26 mouse cellular contexts compared by ENCODE assay signal in the genomic region with DNA sequence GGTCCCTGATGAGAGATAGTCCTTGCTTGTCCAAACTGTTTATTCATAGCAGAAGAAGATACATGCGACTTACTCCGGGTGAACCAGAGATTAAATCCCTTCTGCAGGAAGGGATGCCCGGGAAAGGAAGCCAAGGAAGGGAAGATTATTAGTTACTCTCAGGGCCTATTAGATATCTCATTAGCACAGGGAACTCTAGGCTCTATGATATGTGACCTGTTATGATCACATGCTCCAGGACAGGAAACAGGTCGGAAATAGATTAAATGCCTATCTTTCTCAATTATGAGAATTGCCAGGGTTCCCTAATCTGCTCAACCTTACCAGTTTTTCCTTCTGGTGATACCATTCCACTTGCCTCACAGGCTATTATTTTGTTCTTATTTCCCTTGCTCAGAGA. TPM values are rescaled to one million over a fixed set of nuclear protein-coding genes. Genes with fewer than 3 reads are reported as not detected.
DNase-seq lines count a peak whose midpoint lies in the region; ATAC-seq and TF ChIP-seq lines count a peak whose summit lies in the region.
"Had no signal": no experiment of that assay in that cellular context is flagged by ENCODE, and none has a peak within 500 bp of the region (broad histone marks: within the 10 kb centered on the region; RNA-seq: fewer than 3 reads in every experiment).

No protein-coding gene starts in this region.

- peak; percentile 98 for TF ChIP-seq EP300 in MEL (IDR thresholded peaks at IDR 0.05; ENCODE audit: low read depth in 1 of 2, low read length in 2 of 2)

- peak overlapping the region; percentile 81 for H3K27ac ChIP-seq in MEL (ENCODE audit: control insufficient read depth, low read depth, low read length)
- no peak overlapping the region for H3K27ac ChIP-seq in liver, embryonic 13.5 days
- no peak overlapping the region for H3K27ac ChIP-seq in limb, embryonic 10.5 days
- H3K27ac ChIP-seq: embryonic facial prominence, embryonic 15.5 days; forebrain, embryonic 10.5 days; heart, embryonic 13.5 days had no signal

- no peak for TF ChIP-seq POLR2A in MEL (IDR thresholded peaks at IDR 0.05; ENCODE audit: control insufficient read depth in 1 of 2, insufficient read depth in 1 of 2, low read depth in 1 of 2, low read length in 2 of 2, poor library complexity in 1 of 2)

- no peak overlapping the region for H3K4me2 ChIP-seq in liver, embryonic 13.5 days
- H3K4me2 ChIP-seq: embryonic facial prominence, embryonic 15.5 days; heart, embryonic 13.5 days had no signal

- peaks cover 35 to 49% of the 10 kb centered on the region in 2 experiments for H3K4me1 ChIP-seq in MEL (ENCODE audit: control insufficient read depth in 1 of 2, insufficient read depth in 2 of 2, low read length in 2 of 2)
- 0 out of 2 replicates have a peak, but pooled peaks cover 3% of the 10 kb centered on the region for H3K4me1 ChIP-seq in liver, embryonic 13.5 days (replicated peaks)
- no peaks in the 10 kb centered on the region for H3K4me1 ChIP-seq in limb, embryonic 10.5 days
- H3K4me1 ChIP-seq: embryonic facial prominence, embryonic 15.5 days; forebrain, embryonic 10.5 days; heart, embryonic 13.5 days had no signal

- no peaks in the 10 kb centered on the region for H3K79me2 ChIP-seq in MEL (ENCODE audit: control insufficient read depth, insufficient read depth, low read length, poor library complexity)

- 44% methylated on average over 4 of the region's 4 CpGs for WGBS in liver, embryonic 13.5 days (ENCODE audit: insufficient replicate concordance)
- WGBS in limb, embryonic 10.5 days, result 90% methylated on average over 4 of the region's 4 CpGs

- H3K27me3 ChIP-seq in MEL (ENCODE audit: control insufficient read depth in 1 of 2, insufficient read depth in 2 of 2, low read length in 2 of 2), result no peaks in the 10 kb centered on the region
- no peaks in the 10 kb centered on the region for H3K27me3 ChIP-seq in liver, embryonic 13.5 days
- H3K27me3 ChIP-seq in limb, embryonic 10.5 days (ENCODE audit: low read depth, poor library complexity, severe bottlenecking), result peaks cover 68% of the 10 kb centered on the region
- H3K27me3 ChIP-seq: embryonic facial prominence, embryonic 15.5 days; heart, embryonic 13.5 days had no signal

- H3K9ac ChIP-seq in MEL (ENCODE audit: control insufficient read depth, low read depth, low read length, poor library complexity, severe bottlenecking), result no peak overlapping the region
- H3K9ac ChIP-seq in liver, embryonic 13.5 days, result no peak overlapping the region
- H3K9ac ChIP-seq: embryonic facial prominence, embryonic 15.5 days; heart, embryonic 13.5 days had no signal

- peak; percentile 67 for ATAC-seq in liver, embryonic 13.5 days (ENCODE audit: low read depth)
- peak; percentile 85 for ATAC-seq in megakaryocyte progenitor cell, adult 5-6 weeks (replicated peaks; ENCODE audit: poor library complexity)
- ATAC-seq: forebrain, embryonic 14.5 days; hindbrain, embryonic 16.5 days; inflammation-experienced regulatory T-cells, adult 6 months had no signal

- TF ChIP-seq CTCF in MEL (IDR thresholded peaks at IDR 0.05 in 2 of 3, conservative IDR thresholded peaks at IDR 0.05 in 1 of 3; ENCODE audit: control insufficient read depth in 1 of 3, insufficient read depth in 1 of 3, low read depth in 2 of 3, low read length in 3 of 3, poor library complexity in 1 of 3, severe bottlenecking in 1 of 3), result no peak

- DNase-seq in 416B (ENCODE audit: low read depth), result peak; percentile 18
- DNase-seq in MEL (ENCODE audit: low read depth, low spot score), result peak; percentile 86
- no peak for DNase-seq in liver, embryonic 13.5 days
- no peak for DNase-seq in limb, embryonic 10.5 days (ENCODE audit: low spot score)
- DNase-seq in cerebellum, postnatal 10 days, result no peak
- no peak for DNase-seq in frontal cortex, postnatal 25 days (ENCODE audit: low spot score in 2 of 2)
- DNase-seq: adrenal gland, adult 2 months; adrenal gland, postnatal 25 days; cerebellum, adult 18-20 months; cerebellum, adult 9-11 months; embryo, embryonic 11 days; gastrocnemius, postnatal 10 days; heart, postnatal 36 days had no signal

- TF ChIP-seq RAD21 in MEL (IDR thresholded peaks at IDR 0.05; ENCODE audit: low read depth, low read length), result no peak

- H3K9me3 ChIP-seq in MEL (replicated peaks; ENCODE audit: insufficient read depth, low read length), result no peaks in the 10 kb centered on the region
- no peaks in the 10 kb centered on the region for H3K9me3 ChIP-seq in liver, embryonic 13.5 days (replicated peaks)
- no peaks in the 10 kb centered on the region for H3K9me3 ChIP-seq in limb, embryonic 10.5 days (replicated peaks)
- H3K9me3 ChIP-seq: embryonic facial prominence, embryonic 15.5 days; forebrain, embryonic 10.5 days; heart, embryonic 13.5 days had no signal

- H3K36me3 ChIP-seq in MEL (ENCODE audit: control insufficient read depth in 1 of 2, insufficient read depth in 2 of 2, low read length in 2 of 2), result peaks cover 0 to 56% of the 10 kb centered on the region in 2 experiments; a peak in 2 of 4 replicates
- H3K36me3 ChIP-seq in liver, embryonic 13.5 days, result no peaks in the 10 kb centered on the region
- no peaks in the 10 kb centered on the region for H3K36me3 ChIP-seq in limb, embryonic 10.5 days
- H3K36me3 ChIP-seq: embryonic facial prominence, embryonic 15.5 days; forebrain, embryonic 10.5 days; heart, embryonic 13.5 days had no signal

- H3K4me3 ChIP-seq in MEL (ENCODE audit: control insufficient read depth in 1 of 2, insufficient read depth in 1 of 2, low read depth in 2 of 2, low read length in 2 of 2), result no peak overlapping the region
- H3K4me3 ChIP-seq in liver, embryonic 13.5 days (replicated peaks), result no peak overlapping the region
- no peak overlapping the region for H3K4me3 ChIP-seq in limb, embryonic 10.5 days
- H3K4me3 ChIP-seq: embryonic facial prominence, embryonic 15.5 days; erythroblast, embryonic 14.5 days; forebrain, embryonic 10.5 days; heart, embryonic 13.5 days had no signal

TF ChIP-seq in MEL, 35 proteins besides CTCF, POLR2A, EP300 and RAD21 (continues in another document):
- 0 out of 2 replicates have a peak, but pooled peaks have one; percentile 46 for TF ChIP-seq E2F4 (IDR thresholded peaks at IDR 0.05; ENCODE audit: borderline replicate concordance, low read depth, low read length)
- no peak for TF ChIP-seq NRF1 (IDR thresholded peaks at IDR 0.05; ENCODE audit: insufficient read depth, low read depth, low read length, poor library complexity, severe bottlenecking)
- 0 out of 2 replicates have a peak, but pooled peaks have one; percentile 54 for TF ChIP-seq TBP (IDR thresholded peaks at IDR 0.05; ENCODE audit: low read depth, low read length)
- TF ChIP-seq MAFK (IDR thresholded peaks at IDR 0.05; ENCODE audit: borderline replicate concordance, low read depth, low read length), result peak; percentile 66; the same call in 1 of the 2 replicates
- TF ChIP-seq CHD1 (IDR thresholded peaks at IDR 0.05; ENCODE audit: low read depth, low read length), result no peak
- TF ChIP-seq USF2 (IDR thresholded peaks at IDR 0.05; ENCODE audit: borderline replicate concordance in 1 of 2, insufficient read depth in 1 of 2, low read depth in 1 of 2, low read length in 2 of 2), result peak in 1 of 2 experiments; percentile 59; a peak in 1 of 4 replicates
- 0 out of 2 replicates have a peak, but pooled peaks have one; percentile 30 for TF ChIP-seq ELF1 (IDR thresholded peaks at IDR 0.05; ENCODE audit: low read depth, low read length)
- TF ChIP-seq MYB (IDR thresholded peaks at IDR 0.05; ENCODE audit: low read depth, low read length), result 0 out of 2 replicates have a peak, but pooled peaks have one; percentile 25
- TF ChIP-seq TAL1 (IDR thresholded peaks at IDR 0.05; ENCODE audit: low read length), result peak; percentile 92
- TF ChIP-seq SIN3A (IDR thresholded peaks at IDR 0.05; ENCODE audit: low read length), result peak; percentile 71
- 0 out of 2 replicates have a peak, but pooled peaks have one; percentile 22 for TF ChIP-seq HCFC1 (IDR thresholded peaks at IDR 0.05; ENCODE audit: low read depth, low read length)
- 0 out of 2 replicates have a peak, but pooled peaks have one; percentile 51 for TF ChIP-seq POLR2AphosphoS2 (IDR thresholded peaks at IDR 0.05; ENCODE audit: low read length)
- no peak for TF ChIP-seq ZNF384 (IDR thresholded peaks at IDR 0.05; ENCODE audit: low read depth, low read length)
- TF ChIP-seq MYC (IDR thresholded peaks at IDR 0.05; ENCODE audit: low read depth, low read length), result peak; percentile 63; the same call in 1 of the 2 replicates
- TF ChIP-seq MXI1 (IDR thresholded peaks at IDR 0.05; ENCODE audit: low read depth, low read length), result peak; percentile 61; the same call in 1 of the 2 replicates
- peak; percentile 68 for TF ChIP-seq MAX (IDR thresholded peaks at IDR 0.05; ENCODE audit: low read length)

RNA-seq across cellular contexts. Expression of a gene that starts 20.6 kb away (rescaled TPM):
- total RNA-seq in MEL (2012; rRNA removed), result 46.2 and 54.2 TPM in 2 replicates
- polyA plus RNA-seq in MEL (2012; ENCODE audit: insufficient read depth in 1 of 2, insufficient read length in 2 of 2, low read depth in 1 of 2, low replicate concordance in 2 of 2, missing spikeins in 1 of 2), result 10 to 100 TPM in 1 of 2 experiments, not detected in 1; 65.1 TPM
- 20.0 and 21.6 TPM in 2 replicates for polyA plus RNA-seq in liver, embryonic 13.5 days (2015; fragmentation: Nextera tagmentation; extraction: Ambion mirVana)
- 15.1 and 16.3 TPM in 2 replicates for total RNA-seq in megakaryocyte progenitor cell, adult 5-6 weeks (2015)
- 15.4 and 21.6 TPM in 2 replicates for total RNA-seq in megakaryocyte progenitor cell, adult 5-6 weeks (2017)
- 49.5 and 55.1 TPM in 2 replicates for polyA plus RNA-seq in limb, embryonic 10.5 days (2016; fragmentation: Nextera tagmentation; extraction: Ambion mirVana)

RNA-seq across cellular contexts. Expression of a gene that starts 27.9 kb away (rescaled TPM):
- total RNA-seq in MEL (2012; rRNA removed), result 0.23 and 0.50 TPM in 2 replicates
- under 1 TPM in 1 of 2 experiments, not detected in 1; 0.31 TPM for polyA plus RNA-seq in MEL (2012; ENCODE audit: insufficient read depth in 1 of 2, insufficient read length in 2 of 2, low read depth in 1 of 2, low replicate concordance in 2 of 2, missing spikeins in 1 of 2)
- polyA plus RNA-seq in liver, embryonic 13.5 days (2015; fragmentation: Nextera tagmentation; extraction: Ambion mirVana), result 0.08 and 0.14 TPM in 2 replicates
- 0.30 TPM in 1 of 2 replicates, not detected in the other for total RNA-seq in megakaryocyte progenitor cell, adult 5-6 weeks (2015)
- total RNA-seq in megakaryocyte progenitor cell, adult 5-6 weeks (2017), result 0.21 and 0.24 TPM in 2 replicates
- polyA plus RNA-seq in limb, embryonic 10.5 days (2016; fragmentation: Nextera tagmentation; extraction: Ambion mirVana), result 0.19 and 0.34 TPM in 2 replicates
- polyA plus RNA-seq: erythroblast, embryonic 14.5 days had no signal

RNA-seq across cellular contexts. Expression of a gene that starts 32.9 kb away (rescaled TPM):
- 0.12 TPM in 1 of 2 replicates, not detected in the other for total RNA-seq in MEL (2012; rRNA removed)
- under 1 TPM in 1 of 2 experiments, not detected in 1; 0.13 TPM for polyA plus RNA-seq in MEL (2012; ENCODE audit: insufficient read depth in 1 of 2, insufficient read length in 2 of 2, low read depth in 1 of 2, low replicate concordance in 2 of 2, missing spikeins in 1 of 2)
- 0.28 and 0.45 TPM in 2 replicates for polyA plus RNA-seq in liver, embryonic 13.5 days (2015; fragmentation: Nextera tagmentation; extraction: Ambion mirVana)
- total RNA-seq in megakaryocyte progenitor cell, adult 5-6 weeks (2015), result not detected in 2 replicates
- total RNA-seq in megakaryocyte progenitor cell, adult 5-6 weeks (2017), result not detected in 2 replicates
- 0.26 and 0.31 TPM in 2 replicates for polyA plus RNA-seq in limb, embryonic 10.5 days (2016; fragmentation: Nextera tagmentation; extraction: Ambion mirVana)
- total RNA-seq: adrenal gland, postnatal 25 days; ES-E14; gastrocnemius, postnatal 10 days; heart, adult 8-10 months; heart, postnatal 36 days had no signal
- polyA plus RNA-seq: adrenal gland, adult 2 months; embryonic facial prominence, embryonic 11.5 days; embryonic facial prominence, embryonic 15.5 days; erythroblast, embryonic 14.5 days; gonadal fat pad, adult 2 months; heart, postnatal 0 days; inflammation-experienced regulatory T-cells, adult 6 months had no signal

Comparison
In these comparisons a context has a peak if more than half of its experiments do, and no peak if none do; other contexts are left out.
1. DNase-seq: peak in 416B (single experiment) and MEL (single experiment); none in liver, embryonic 13.5 days (single experiment), limb, embryonic 10.5 days (single experiment), cerebellum, postnatal 10 days (0 of 2) and frontal cortex, postnatal 25 days (0 of 2).